Mouse (Mus musculus) cortical plate, adult 2 months (tissue): ENCODE data around the gene Sdc4.

Experiments used
- CTCF ChIP-seq: fragments of 200-500 bp; IDR thresholded peaks from 2 replicates; pipeline ENCODE4 v1.5.1; 2011; ENCODE audit warnings: mild to moderate bottlenecking, control low read depth, low read length; ENCODE audit not compliant: insufficient read depth; ENCODE audit errors: extremely low read depth
- POLR2A ChIP-seq: fragments of 200-500 bp; IDR thresholded peaks from 2 replicates; pipeline ENCODE4 v1.6.1; 2011; ENCODE audit warnings: mild to moderate bottlenecking, low read length, control low read depth; ENCODE audit not compliant: insufficient read depth; ENCODE audit errors: extremely low read depth

GRCm38 (mm10) chr2:164414167-164414566, 29.5 kb downstream of the Sdc4 start:
- TF ChIP-seq POLR2A (no peak), CTCF (no peak)
